ENCODE assay signal across 8 mouse cellular contexts in the genomic region with DNA sequence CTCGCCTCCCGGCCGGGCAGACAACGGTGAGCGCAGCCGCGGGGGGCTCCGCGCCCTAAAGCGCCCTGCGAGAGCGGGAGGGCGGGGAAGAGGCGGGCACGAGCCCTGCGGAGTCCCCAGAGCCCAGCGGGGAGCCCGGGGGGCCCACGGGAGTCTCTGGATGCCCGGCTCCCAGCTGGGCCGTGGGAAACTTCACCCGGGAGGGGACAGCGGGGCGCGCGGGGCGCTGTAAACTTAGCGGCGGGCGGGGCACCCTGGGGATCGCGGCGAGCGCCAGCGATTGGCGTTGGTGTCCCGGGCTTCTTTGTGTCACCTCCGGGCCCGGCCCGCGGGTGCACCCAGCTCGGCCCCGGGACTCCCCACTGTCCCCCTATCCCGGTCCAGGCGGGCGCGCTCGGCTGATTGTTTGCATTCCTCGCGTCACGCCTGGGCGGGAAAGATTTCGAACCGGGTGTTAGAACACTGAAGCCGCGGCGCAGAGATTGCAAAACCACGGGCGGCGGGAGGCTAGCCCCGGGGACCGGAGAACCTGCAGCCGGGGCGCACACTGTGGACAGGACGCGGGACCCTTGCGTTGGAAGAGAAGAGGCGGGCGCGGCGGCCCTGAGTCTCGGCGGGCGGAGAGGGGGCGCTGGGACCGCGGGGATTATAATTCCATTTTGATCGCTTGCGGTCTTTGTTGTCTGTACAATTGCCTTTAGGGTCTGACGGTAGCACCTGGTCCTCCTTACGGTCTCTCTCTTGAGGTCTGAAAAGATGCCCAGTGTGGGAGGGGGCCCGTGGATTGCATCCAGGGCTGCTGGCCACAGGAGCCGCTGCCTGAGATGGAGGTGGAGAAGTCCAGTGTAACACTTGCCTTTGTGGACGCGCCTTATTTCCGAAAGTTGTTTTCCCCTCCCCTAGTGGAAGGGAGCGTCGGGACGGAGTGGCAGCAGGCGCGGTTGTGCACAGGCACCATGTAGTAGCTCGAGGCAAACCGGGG. TPM values are rescaled to one million over a fixed set of nuclear protein-coding genes. Genes with fewer than 3 reads are reported as not detected.
A peak's percentile ranks its signal among the peaks of the same experiment; 100 is the strongest.
DNase-seq lines count a peak whose midpoint lies in the region; ATAC-seq and TF ChIP-seq lines count a peak whose summit lies in the region.

No protein-coding gene starts in this region.

- peak overlapping the region; percentile 76 for H3K4me3 ChIP-seq in embryonic fibroblast, embryonic 13.5 days (ENCODE audit: insufficient read depth, low read length)
- H3K4me3 ChIP-seq in heart, embryonic 14.5 days (ENCODE audit: control insufficient read depth in 1 of 2, insufficient read depth in 1 of 2, low read depth in 1 of 2, low read length in 2 of 2) = peak overlapping the region; percentile 75 to 95
- peak overlapping the region; percentile 80 for H3K4me3 ChIP-seq in kidney, embryonic 16.5 days (ENCODE audit: low read length)
- peak overlapping the region; percentile 66 for H3K4me3 ChIP-seq in liver, embryonic 15.5 days (replicated peaks)
- H3K4me3 ChIP-seq in neural tube, embryonic 11.5 days (ENCODE audit: low read depth, low read length) = peak overlapping the region; percentile 87

- peak overlapping the region; percentile 95 for H3K9ac ChIP-seq in heart, embryonic 14.5 days (ENCODE audit: low read length)
- H3K9ac ChIP-seq in kidney, embryonic 16.5 days (replicated peaks; ENCODE audit: low read length) = peak overlapping the region; percentile 96
- peak overlapping the region; percentile 55 for H3K9ac ChIP-seq in liver, embryonic 15.5 days
- H3K9ac ChIP-seq in neural tube, embryonic 11.5 days (ENCODE audit: low read length) = peak overlapping the region; percentile 96

- H3K27ac ChIP-seq in embryonic fibroblast, embryonic 13.5 days (ENCODE audit: insufficient read depth, low read length) = no peak overlapping the region
- H3K27ac ChIP-seq in heart, embryonic 14.5 days (replicated peaks in 1 of 2; ENCODE audit: control insufficient read depth in 1 of 2, insufficient read depth in 1 of 2, low read depth in 2 of 2, low read length in 2 of 2) = peak overlapping the region; percentile 67 to 88
- H3K27ac ChIP-seq in kidney, embryonic 16.5 days (ENCODE audit: low read length) = peak overlapping the region; percentile 80
- H3K27ac ChIP-seq in liver, embryonic 15.5 days (replicated peaks) = 0 out of 2 replicates have a peak overlapping the region, but pooled peaks have one; percentile 24
- H3K27ac ChIP-seq in neural tube, embryonic 11.5 days (ENCODE audit: low read depth, low read length) = peak overlapping the region; percentile 80

- no peak for TF ChIP-seq POLR2A in embryonic fibroblast, embryonic 13.5 days (IDR thresholded peaks at IDR 0.05; ENCODE audit: low read depth, low read length)

- WGBS in heart, embryonic 14.5 days = under 1% methylated on average over 86 of the region's 93 CpGs
- WGBS in kidney, embryonic 16.5 days = under 1% methylated on average over 86 of the region's 93 CpGs
- WGBS in liver, embryonic 15.5 days (ENCODE audit: insufficient replicate concordance) = under 1% methylated on average over 93 of the region's 93 CpGs
- under 1% methylated on average over 64 of the region's 93 CpGs for WGBS in neural tube, embryonic 11.5 days

- H3K4me2 ChIP-seq in heart, embryonic 14.5 days (ENCODE audit: low read length) = peak overlapping the region; percentile 90
- H3K4me2 ChIP-seq in kidney, embryonic 16.5 days (replicated peaks; ENCODE audit: low read depth, low read length) = peak overlapping the region; percentile 62
- H3K4me2 ChIP-seq in liver, embryonic 15.5 days = peak overlapping the region; percentile 85
- peak overlapping the region; percentile 71 for H3K4me2 ChIP-seq in neural tube, embryonic 11.5 days (ENCODE audit: low read depth)

- no peaks in the 10 kb centered on the region; the same call in 1 of the 2 replicates for H3K27me3 ChIP-seq in heart, embryonic 14.5 days (ENCODE audit: control insufficient read depth, insufficient read depth, low read length)
- 0 out of 2 replicates have a peak, but pooled peaks cover 3% of the 10 kb centered on the region for H3K27me3 ChIP-seq in kidney, embryonic 16.5 days (ENCODE audit: insufficient read depth, low read length)
- peaks cover 79% of the 10 kb centered on the region for H3K27me3 ChIP-seq in liver, embryonic 15.5 days
- H3K27me3 ChIP-seq in neural tube, embryonic 11.5 days (ENCODE audit: control insufficient read depth, insufficient read depth, low read length) = no peaks in the 10 kb centered on the region; the same call in 1 of the 2 replicates

- no peak for TF ChIP-seq CTCF in embryonic fibroblast, embryonic 13.5 days (IDR thresholded peaks at IDR 0.05; ENCODE audit: borderline replicate concordance, insufficient read depth, low read length)

- peak; percentile 29 for DNase-seq in brain, adult 2 months (ENCODE audit: low read depth, low spot score)
- DNase-seq in neural tube, embryonic 11.5 days (ENCODE audit: low spot score) = peak; percentile 71
- DNase-seq in testis, postnatal 10 days (ENCODE audit: low spot score) = peak; percentile 75

- no peaks in the 10 kb centered on the region for H3K36me3 ChIP-seq in heart, embryonic 14.5 days (ENCODE audit: control insufficient read depth, insufficient read depth, low read length)
- no peaks in the 10 kb centered on the region for H3K36me3 ChIP-seq in kidney, embryonic 16.5 days (ENCODE audit: insufficient read depth, low read length)
- no peaks in the 10 kb centered on the region for H3K36me3 ChIP-seq in liver, embryonic 15.5 days (replicated peaks)
- no peaks in the 10 kb centered on the region for H3K36me3 ChIP-seq in neural tube, embryonic 11.5 days (ENCODE audit: control insufficient read depth, insufficient read depth, low read length)

- 0 out of 2 replicates have a peak, but pooled peaks cover 4% of the 10 kb centered on the region for H3K4me1 ChIP-seq in embryonic fibroblast, embryonic 13.5 days (ENCODE audit: control insufficient read depth, insufficient read depth, low read length)
- peaks cover 10 to 38% of the 10 kb centered on the region in 2 experiments for H3K4me1 ChIP-seq in heart, embryonic 14.5 days (ENCODE audit: control insufficient read depth in 2 of 2, insufficient read depth in 2 of 2, low read length in 2 of 2)
- H3K4me1 ChIP-seq in kidney, embryonic 16.5 days (ENCODE audit: insufficient read depth, low read length) = peaks cover 32% of the 10 kb centered on the region
- peaks cover 24% of the 10 kb centered on the region for H3K4me1 ChIP-seq in liver, embryonic 15.5 days (replicated peaks)
- no peaks in the 10 kb centered on the region for H3K4me1 ChIP-seq in neural tube, embryonic 11.5 days (ENCODE audit: control insufficient read depth, insufficient read depth, low read length)

- ATAC-seq in CD4-positive, CD25-positive, alpha-beta regulatory T cell, adult 4 months = peak; percentile 39
- ATAC-seq in heart, embryonic 14.5 days (ENCODE audit: insufficient number of reproducible peaks, insufficient read depth, low FRiP score, low read depth) = peak; percentile 64
- peak; percentile 79 for ATAC-seq in kidney, embryonic 16.5 days (ENCODE audit: low FRiP score, low TSS enrichment)
- peak; percentile 73 for ATAC-seq in liver, embryonic 15.5 days (ENCODE audit: insufficient read depth)
- peak; percentile 73 for ATAC-seq in neural tube, embryonic 11.5 days (ENCODE audit: insufficient read depth, low FRiP score, low TSS enrichment)

- H3K9me3 ChIP-seq in heart, embryonic 14.5 days (ENCODE audit: control insufficient read depth, low read length) = no peaks in the 10 kb centered on the region
- H3K9me3 ChIP-seq in kidney, embryonic 16.5 days (ENCODE audit: low read length) = no peaks in the 10 kb centered on the region
- H3K9me3 ChIP-seq in liver, embryonic 15.5 days (replicated peaks) = no peaks in the 10 kb centered on the region
- no peaks in the 10 kb centered on the region for H3K9me3 ChIP-seq in neural tube, embryonic 11.5 days (ENCODE audit: control insufficient read depth, low read length)

RNA-seq across cellular contexts. Expression of gene Syne2, which starts 0.8 kb away (rescaled TPM):
- polyA plus RNA-seq in CD4-positive, CD25-positive, alpha-beta regulatory T cell, adult 4 months (2017; shearing (Covaris generic)) = 10 to 100 TPM; 10.9 to 19.2 TPM
- polyA plus RNA-seq in embryonic fibroblast, embryonic 13.5 days (2011; ENCODE audit: insufficient read length, low read depth, missing spikeins) = 10.9 TPM in 2 replicates
- 52.5 and 55.9 TPM in 2 replicates for polyA plus RNA-seq in heart, embryonic 14.5 days (2014; fragmentation: Nextera tagmentation; extraction: Ambion mirVana)
- 58.7 and 61.9 TPM in 2 replicates for polyA plus RNA-seq in kidney, embryonic 16.5 days (2015; fragmentation: Nextera tagmentation; extraction: Ambion mirVana)
- 5.1 and 5.8 TPM in 2 replicates for polyA plus RNA-seq in liver, embryonic 15.5 days (2015; fragmentation: Nextera tagmentation; extraction: Ambion mirVana)
- polyA plus RNA-seq in neural tube, embryonic 11.5 days (2014; fragmentation: Nextera tagmentation; extraction: Ambion mirVana) = 61.4 and 63.3 TPM in 2 replicates
